Mouse (Mus musculus) adrenal gland, adult (tissue): ENCODE data around the gene Kdm4b.

Source experiments
- DNase-seq, 2 experiments: peaks; one replicate each; pipeline ENCODE4 v3.0.0; 2022 to 2023; ENCODE audit warnings: low spot score in 1 of 2; ENCODE audit not compliant: inconsistent age in 2 of 2

Kdm4b gene

DNA sequence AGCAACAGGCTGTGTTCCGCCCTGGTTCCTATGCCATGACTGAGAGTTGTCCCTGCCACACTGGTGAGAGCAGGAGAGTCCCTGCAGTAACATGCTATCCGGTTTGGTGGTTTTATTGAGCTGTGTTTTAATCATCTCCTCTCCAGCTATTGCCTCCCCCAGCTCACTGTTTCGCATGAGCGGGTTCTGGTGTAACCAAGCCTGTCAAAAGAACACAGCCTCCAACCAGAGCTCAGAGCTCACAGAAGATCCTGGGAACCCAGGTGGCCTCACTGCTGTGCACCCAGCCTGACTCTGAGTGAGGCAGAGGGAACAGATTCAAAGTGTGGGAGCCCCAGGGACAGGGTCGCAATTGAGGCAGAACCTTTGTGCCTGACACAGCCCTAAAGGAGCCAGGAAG is 55.3 kb downstream of the Kdm4b start:
- DNase-seq, result no peak

DNA sequence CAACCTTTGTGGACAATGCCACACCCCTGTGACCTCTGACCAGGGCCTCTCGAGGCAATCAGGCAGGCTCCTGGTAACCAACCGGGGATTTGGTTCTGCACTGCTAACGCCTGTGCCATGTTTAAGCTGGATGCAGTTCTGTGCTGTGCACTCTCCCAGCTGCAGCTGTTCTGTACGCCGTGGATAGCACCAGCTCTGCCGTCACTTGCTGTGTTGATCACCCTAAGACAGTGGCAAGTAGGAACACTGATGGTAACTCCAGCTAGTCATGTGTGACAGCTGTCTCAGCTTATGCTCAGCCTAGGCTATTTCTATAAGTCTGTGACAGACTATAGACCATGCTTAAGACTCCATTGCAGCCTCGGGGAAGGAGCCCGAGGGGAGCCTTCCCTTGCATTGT is 57.1 kb downstream of the Kdm4b start:
- DNase-seq, result no peak

DNA sequence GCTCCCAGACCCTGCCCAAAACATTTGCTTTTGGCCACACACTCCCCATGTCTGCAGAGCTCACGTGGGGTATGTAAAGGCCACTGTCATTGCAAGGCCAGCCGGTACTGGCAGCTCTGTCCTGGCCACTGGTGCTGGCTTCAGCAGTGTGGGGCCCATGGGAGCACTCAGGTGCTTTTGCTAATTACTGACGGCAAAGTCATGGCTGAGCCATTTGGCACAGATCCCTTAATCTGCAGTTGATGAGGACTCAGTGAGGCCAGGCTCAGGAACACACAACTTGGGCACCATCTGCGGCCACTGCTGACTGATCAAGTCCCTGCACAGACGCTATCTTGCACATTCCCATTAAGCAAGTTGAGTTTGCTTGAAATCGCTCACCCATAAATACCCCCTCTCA is 59.0 kb downstream of the Kdm4b start:
- no peak for DNase-seq

DNA sequence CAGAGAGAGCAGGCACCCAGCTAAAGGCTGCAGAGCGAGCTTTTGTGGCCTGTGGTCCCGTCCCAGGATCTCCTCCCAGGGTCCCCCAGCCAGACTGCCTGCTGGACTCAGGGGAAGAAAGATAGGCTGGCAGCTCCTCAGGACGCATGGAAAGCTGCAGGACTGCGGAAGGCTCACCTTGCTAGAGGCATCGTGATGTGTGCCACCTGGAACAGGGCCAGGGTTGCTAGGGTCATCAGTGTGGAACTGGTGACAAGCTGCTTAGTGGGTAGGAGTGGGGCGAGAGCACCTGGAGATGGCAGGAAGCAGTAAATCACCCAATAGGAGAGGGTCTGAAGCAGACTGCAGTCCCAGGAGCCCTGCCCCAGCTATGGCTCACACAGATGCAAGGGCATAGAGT is 61.8 kb downstream of the Kdm4b start:
- no peak for DNase-seq

DNA sequence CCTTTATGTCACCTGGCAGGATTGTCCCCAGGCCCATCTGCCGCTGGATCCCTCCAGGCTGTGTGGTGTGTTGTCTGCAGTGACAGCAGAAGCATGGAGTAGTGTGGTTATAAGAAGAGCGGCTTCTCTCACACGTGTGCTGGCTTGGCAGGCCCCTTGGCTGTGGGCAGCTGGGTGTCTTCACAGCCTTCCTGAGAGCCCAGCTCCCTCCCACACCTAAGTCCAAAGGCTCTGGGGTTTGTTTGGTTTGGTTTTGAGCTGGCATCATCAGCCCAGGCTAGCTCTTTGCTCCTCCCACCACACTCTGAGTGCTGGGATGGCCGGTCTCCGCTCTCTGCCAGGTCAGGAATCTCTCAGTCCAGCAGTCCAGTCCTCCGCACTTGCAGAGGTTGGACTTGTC is 67.4 kb downstream of the Kdm4b start:
- DNase-seq, result no peak

DNA sequence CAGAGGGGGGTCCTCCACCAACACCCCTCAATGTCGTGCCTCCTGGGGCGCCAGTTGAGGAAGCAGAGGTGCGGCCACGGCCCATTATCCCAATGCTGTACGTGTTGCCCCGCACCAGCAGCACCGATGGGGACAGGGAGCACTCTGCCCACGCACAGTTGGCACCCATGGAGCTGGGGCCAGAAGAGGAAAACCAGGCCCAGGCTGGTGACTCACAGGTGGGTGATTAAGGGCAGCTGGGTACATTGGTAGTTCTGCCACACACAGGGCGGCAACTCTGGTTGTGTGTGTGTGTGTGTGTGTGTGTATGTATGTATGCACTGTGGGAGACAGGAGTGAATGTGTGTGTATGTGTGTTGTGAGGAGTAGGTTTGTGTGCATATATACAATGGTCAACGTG is 68.0 kb downstream of the Kdm4b start:
- DNase-seq, result peak in 1 of 2 experiments; percentile 76

DNA sequence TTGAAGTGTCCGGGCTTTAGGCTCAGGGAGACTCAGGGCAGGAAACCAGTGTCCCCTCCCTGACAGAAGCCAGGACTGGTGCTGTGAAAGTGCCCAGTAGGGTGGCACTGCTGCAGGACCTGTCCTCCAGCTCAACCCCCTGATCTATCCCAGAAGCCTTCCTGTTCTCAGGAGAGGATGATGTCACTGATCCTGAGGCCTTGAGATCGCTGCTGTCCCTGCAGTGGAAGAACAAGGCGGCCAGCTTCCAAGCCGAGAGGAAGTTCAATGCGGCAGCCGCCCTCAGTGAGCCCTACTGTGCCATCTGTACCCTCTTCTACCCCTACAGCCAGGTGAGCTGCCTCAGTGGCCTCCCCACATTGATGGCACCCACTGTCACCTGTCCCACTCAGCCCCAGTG is 70.2 kb downstream of the Kdm4b start:
- peak; percentile 76 to 82 for DNase-seq

DNA sequence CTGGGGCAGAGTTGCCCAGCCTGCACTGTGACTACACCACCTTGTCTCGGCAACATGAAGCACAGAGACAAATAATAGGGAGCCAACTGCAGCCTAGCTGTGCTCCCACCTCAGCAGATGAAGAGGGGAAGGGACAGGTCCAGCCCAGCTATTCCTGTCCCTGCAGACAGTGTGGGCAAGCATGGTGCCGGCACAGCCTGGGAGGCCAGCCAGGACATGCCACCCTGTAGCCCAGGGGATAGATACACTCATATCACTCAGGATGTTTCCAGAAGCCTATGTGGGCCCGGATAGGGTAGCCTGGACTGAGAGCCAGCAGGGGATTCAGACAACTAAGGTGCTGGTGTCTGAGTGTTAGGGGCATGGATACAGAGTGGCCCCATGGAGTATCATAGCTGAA is 74.4 kb downstream of the Kdm4b start:
- no peak for DNase-seq

DNA sequence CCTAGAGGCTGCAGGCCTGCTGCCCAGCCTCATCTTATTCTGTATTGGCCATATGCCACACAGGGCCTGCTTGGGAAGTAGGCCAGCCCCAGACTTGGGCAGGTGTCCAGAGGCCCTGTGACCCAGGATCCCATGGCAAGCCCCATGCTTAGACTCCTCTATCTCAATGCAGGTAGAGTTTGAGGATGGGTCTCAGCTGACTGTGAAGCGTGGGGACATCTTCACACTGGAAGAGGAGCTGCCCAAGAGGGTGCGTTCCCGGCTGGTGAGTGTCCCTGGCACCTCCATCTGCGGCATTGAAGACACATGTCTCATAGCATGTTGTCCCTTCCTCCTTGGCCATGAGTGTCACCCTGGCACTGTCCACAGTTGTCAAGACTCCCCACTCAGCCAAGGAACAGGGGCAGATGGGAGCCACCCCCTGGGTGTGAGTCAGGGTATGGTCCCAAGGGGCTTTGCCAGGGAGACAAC is 75.2 kb downstream of the Kdm4b start:
- DNase-seq, result peak in 1 of 2 experiments; percentile 67

DNA sequence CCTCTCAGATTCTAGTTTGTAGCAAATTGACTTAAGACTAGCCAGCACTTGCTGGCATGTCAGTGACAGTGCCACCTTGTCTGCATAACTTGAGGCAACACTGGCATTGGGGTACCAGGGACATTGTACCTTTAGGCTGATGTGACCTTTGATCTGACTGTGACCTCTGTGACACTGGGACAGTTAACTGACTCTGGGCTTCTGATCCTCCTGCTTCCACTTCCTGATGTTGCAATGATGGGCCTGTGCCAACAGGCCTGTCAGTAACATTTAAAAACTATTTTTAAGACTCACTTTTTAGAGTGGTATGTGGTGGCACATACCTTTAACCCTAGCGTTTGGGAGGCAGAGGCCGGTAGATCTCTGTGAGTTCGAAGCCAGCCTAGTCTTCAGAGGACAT is 79.5 kb downstream of the Kdm4b start:
- peak in 1 of 2 experiments; percentile 60 for DNase-seq

DNA sequence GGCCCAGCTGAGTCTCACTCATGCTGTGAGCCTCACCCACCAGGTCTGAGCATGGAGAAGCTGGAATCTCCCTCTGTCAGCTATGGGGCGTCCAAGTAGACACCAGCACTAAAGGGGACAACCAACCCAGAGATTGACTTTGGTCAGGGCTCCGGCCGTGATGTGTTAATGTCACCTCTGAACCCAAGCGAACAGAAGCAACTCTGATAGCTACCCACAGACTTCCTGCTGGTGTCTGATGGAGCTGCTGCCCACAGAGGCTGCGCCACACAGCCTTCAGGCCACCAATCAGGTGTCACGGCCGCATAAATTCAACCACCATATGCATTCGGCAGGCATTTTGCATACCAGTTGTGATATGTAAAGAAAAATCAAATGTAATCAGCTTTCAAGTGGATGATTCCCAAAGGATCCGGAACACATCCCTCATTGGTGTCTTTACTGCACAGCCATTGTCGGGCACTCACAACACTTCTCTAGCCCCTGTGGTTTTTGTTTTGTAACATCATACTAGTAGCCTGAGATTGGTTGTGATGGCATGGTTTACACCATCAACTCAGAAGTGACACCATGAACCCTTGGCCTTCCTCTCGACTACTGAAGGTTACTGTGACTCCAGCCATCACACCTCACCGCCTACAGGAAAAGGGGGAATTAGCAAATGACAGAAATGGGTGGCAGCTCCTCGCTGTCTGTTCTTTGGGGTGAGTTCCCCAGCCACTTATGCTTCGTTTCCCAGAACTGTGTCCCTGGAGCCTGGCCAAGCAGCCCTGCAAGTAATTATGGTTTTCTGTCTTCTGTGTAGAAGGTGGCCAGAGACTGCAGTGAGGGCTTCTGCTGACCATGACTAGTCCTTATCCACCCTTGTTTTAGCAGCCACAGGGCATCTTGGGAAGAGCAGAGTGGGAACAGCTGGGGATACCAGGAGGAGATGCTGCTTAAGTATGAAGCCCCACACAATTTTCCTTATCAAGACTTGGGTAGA is 80.3 kb downstream of the Kdm4b start:
- peak in 1 of 2 experiments; percentile 65 for DNase-seq

DNA sequence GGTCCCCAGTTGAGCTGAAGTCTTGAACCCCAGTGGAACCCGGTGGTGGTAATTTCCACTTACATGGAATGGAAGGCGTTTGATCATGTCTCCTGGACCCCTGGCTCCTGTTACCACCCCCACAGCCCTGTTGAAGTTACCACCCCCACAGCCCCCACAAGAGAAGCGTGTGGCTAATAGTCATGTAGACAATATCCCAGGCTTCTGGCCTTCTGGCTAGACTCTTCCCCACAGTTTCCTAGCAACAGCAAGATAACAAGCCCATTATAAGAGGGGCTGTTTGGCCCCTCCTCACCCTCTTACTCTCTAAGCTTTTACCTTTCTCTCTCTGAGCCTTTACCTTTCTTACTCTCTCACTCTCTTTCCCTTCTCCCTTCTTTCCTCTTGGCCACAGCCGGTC is 81.0 kb downstream of the Kdm4b start:
- DNase-seq, result no peak

DNA sequence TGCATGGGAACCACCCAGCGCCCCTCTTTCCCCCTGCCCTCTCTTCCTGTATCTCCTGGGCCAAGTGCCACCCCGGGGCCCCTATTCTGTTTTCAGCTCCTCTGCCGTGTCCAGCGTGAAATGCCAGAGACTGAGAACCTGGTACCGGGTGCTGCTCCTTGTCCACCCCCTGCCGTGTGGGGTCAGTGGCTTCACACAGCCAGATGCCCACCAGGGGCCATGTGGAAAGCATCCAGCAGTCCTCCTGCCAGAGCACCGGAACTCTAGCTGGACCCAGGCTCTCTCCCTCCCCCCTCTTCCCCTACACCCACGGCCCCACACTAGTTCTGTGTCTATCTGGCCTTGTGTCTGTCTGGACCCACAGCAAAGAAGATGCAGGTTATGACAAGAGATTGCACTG is 81.5 kb downstream of the Kdm4b start:
- DNase-seq, result no peak

DNA sequence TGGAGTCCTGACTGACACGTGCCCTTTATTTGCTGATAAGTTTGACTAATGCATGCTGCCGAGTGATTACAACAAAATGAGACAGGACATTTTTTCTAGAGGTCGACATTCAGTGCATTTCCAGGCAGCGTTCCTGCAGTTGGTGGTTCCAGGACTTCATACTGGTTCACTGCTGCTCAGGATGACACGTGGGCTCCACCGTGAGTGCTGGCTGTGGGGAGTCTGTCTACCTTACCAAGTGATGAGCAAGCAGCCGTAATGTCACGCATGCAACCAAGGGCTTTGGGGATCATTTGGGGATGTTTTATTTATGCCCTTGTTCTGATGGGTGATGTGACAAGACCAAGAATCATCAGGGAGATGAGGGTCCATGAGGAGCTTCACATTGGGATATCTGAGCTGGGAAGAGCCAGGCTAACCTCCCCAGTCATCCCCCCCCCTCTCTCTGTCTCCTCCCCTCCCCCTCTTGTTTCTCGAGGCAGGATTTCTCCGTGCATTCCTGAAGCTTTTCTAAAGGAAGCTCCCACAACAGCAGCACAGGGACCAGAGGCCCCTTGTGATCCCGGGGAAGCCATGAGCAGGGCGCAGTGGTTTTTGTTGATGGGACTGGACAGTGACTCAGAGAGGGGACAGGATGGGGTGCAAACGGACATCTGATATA is 83.2 kb downstream of the Kdm4b start:
- peak; percentile 45 to 64 for DNase-seq

DNA sequence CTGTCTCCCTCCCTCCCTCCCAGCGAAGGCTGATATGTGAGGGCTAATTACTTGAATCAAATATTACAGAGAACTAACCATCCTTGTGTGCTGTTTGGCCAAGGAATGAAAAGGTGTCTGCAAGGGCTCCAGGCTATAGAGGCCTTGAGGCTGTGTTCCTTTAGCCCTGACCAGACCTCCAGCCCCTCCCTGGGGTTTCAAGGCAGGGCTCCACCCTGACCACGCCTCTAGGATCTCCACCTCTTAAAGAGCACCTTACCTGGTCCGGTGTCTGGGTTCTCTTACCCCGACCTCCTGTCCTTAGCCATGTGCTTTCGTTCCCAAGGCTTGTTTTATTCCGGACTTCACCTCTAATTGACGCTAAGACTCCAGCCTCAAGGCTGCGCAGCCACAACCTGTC is 83.9 kb downstream of the Kdm4b start:
- DNase-seq, result peak; percentile 53 to 75

DNA sequence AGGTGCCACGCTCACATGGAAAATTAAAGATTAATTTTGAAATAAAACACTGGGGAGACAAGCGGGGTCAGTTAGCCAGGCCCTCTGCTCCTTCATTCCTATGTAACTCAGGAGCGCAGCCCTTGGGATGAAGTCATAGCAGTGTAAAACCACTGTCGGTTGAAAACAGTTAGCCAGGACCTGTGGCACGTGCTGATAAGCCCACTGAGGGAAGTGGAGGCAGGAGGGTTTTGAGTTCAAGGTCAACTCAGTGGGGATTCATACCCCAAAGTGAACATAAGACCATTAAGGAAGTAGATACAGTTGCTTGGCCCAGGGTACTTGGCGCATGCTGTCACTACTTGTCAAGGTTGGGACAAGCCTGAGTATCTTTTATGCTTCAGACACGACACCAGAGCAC is 85.6 kb downstream of the Kdm4b start:
- DNase-seq, result no peak

DNA sequence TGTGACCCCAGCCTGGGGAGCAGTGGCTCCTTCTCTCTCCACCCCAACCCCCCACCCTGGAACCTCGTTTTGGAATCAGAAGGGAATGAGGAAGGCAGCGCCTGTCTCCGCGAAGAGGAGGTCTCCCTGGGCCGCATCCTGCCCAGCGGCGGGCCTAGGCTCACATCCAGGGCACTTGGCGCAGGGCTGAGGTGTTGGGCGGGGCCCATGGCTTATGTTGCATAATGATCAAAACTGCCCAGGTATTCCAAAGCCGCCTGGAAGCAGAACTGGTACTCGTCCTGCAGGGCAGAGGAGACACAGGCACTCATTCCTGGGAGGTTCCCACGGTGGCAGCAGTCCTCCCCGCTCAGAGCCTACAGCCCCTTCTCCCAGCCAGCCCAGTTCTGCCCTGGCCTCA is 87.3 kb downstream of the Kdm4b start:
- no peak for DNase-seq

DNA sequence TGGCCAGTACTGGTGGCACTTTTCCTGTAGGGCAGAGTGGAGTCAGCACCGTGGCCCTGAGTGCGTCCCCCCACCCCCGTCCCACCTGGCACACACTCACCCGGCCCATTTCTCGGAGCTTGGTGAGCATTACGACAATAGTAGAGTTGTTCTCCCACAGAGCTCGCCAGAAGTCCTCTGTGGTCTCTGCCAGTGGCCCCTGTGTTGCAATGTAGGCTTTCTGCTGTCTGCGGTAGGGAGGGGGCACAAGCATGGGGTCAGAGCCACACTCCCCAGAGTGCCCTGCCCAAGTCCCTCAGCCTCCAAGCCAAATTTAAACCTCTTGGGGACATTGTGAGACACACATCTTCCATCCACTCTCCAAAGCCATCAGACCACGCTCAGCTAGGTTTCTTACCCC is 88.9 kb downstream of the Kdm4b start:
- no peak for DNase-seq

DNA sequence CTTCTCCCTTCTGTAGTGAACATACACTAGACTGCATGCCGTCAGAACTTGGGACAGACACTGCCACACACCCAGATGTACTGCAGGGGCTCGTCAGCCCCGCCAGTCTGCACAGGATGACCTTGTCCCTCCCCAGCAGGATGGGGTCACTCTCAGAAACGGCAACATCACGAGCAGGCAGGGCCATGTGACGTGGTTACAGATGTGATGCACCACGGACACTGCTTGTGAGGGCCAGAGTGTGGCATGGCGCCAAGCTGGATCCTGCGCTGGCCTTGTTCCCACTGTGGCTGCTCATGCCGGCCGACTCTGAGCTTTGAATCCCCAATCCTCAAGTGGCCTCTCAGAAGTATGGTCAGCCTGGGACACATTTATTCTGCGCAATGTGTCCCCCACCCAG is 92.4 kb downstream of the Kdm4b start:
- DNase-seq, result peak; percentile 82 to 94

DNA sequence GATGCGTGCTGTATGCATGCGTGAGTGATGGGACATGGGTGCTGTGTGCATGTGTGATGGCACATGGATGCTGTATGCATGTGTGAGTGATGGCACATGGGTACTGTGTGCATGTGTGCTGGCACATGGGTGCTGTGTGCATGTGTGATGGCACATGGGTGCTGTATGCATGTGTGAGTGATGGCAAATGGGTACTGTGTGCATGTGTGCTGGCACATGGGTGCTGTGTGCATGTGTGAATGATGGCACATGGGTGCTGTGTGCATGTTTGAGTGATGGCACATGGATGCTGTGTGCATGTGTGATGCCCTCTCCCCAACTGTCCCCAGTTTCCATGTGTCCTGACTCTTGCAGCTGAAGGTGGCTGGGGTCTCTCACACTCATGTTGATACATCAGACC is 94.2 kb downstream of the Kdm4b start:
- DNase-seq, result no peak

DNA sequence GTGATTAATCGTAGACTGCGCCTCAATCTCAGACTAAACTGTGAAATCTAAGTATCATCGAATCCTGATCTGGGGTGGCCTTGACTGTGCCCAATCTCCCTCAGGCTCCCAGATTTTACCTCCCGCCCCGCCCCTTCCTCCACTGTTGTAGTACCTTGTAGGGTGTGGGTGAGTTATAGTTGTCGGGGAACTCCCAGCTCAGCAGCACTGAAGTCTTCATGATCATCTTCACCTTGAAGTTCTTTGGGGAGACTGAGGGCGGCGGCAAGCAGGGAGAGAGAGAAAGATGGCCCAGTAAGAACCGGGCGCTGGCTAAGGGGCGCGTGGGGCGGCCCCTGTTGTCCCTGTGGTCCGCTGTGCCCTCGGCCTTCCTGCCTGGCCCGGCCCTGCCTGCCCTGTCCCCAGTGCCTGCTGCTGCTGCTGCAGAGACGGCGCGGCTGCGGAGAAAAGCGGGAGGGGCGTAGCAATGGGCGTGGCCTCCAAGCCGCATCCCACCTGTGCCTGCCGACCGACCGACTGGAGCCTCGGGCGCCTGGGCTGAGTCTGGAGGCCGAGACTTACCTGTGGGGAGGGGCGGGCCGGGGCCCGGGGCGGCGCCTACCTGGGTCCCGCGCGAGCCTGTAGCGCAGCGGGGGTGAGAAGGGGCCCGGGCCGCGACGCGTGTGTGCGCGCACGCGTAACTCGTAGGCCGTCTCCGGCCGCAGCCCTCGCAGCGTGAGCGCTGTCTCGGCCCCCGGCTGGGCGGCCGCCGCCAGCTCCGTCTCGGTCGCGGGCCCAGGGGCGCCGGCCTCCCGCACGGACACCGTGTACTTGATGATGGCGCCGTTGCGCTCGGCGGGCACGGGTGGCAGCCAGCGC is 99.1 kb downstream of the Kdm4b start:
- peak; percentile 52 to 74 for DNase-seq
